Mouse (Mus musculus) forebrain, embryonic 13.5 days (tissue): ENCODE results near the gene Pelo. TPM values are rescaled to one million over a fixed set of nuclear protein-coding genes. Genes with fewer than 3 reads are reported as not detected.
A peak's percentile ranks its signal among the peaks of the same experiment; 100 is the strongest.

Experiments used
- ATAC-seq: fragments of 200-750 bp; cut with Nextera tagmentation; 2 replicates; pipeline ENCODE4 v1.8.0; 2017
- H3K27ac ChIP-seq: fragments of 300-500 bp; sonication (generic); 2 replicates; pipeline ENCODE4 v1.5.1; 2015; ENCODE audit warnings: inconsistent platforms, mild to moderate bottlenecking, moderate library complexity
- H3K27me3 ChIP-seq: fragments of 300-500 bp; sonication (generic); 2 replicates; pipeline ENCODE4 v1.6.1; 2015; ENCODE audit warnings: mild to moderate bottlenecking, inconsistent platforms
- H3K36me3 ChIP-seq: fragments of 300-500 bp; sonication (generic); 2 replicates; pipeline ENCODE4 v1.6.1; 2015; ENCODE audit warnings: mild to moderate bottlenecking, inconsistent platforms; ENCODE audit not compliant: poor library complexity, severe bottlenecking
- H3K4me1 ChIP-seq: fragments of 300-500 bp; sonication (generic); 2 replicates; pipeline ENCODE4 v1.6.1; 2015; ENCODE audit warnings: inconsistent platforms
- H3K4me2 ChIP-seq: fragments of 300-500 bp; sonication (generic); 2 replicates; pipeline ENCODE4 v1.6.1; 2015; ENCODE audit warnings: inconsistent platforms, mild to moderate bottlenecking, moderate library complexity
- H3K4me3 ChIP-seq: fragments of 300-500 bp; sonication (generic); 2 replicates; pipeline ENCODE4 v1.5.1; 2015; ENCODE audit warnings: mild to moderate bottlenecking, inconsistent platforms
- H3K9ac ChIP-seq: fragments of 300-500 bp; sonication (generic); 2 replicates; pipeline ENCODE4 v1.6.1; 2015; ENCODE audit warnings: mild to moderate bottlenecking, inconsistent platforms
- H3K9me3 ChIP-seq: fragments of 300-500 bp; sonication (generic); replicated peaks from 2 replicates; pipeline ENCODE4 v1.6.1; 2016; ENCODE audit warnings: inconsistent platforms
- WGBS: fragments of 180-500 bp; shearing (Covaris S2); methylation state at CpG from one replicate; pipeline ENCODE4 v1.1.7; 2015; 5-methylcytosine and 5-hydroxymethylcytosine counted together
- polyA plus RNA-seq: library from polyadenylated mRNA; unstranded; fragments of >200 nt; fragmentation: Nextera tagmentation; extraction: Ambion mirVana; gene quantifications from 2 replicates; pipeline ENCODE4 v1.2.1, GENCODE M21; 2015

Pelo gene
- 4.3 and 4.5 TPM in 2 replicates for polyA plus RNA-seq

DNA sequence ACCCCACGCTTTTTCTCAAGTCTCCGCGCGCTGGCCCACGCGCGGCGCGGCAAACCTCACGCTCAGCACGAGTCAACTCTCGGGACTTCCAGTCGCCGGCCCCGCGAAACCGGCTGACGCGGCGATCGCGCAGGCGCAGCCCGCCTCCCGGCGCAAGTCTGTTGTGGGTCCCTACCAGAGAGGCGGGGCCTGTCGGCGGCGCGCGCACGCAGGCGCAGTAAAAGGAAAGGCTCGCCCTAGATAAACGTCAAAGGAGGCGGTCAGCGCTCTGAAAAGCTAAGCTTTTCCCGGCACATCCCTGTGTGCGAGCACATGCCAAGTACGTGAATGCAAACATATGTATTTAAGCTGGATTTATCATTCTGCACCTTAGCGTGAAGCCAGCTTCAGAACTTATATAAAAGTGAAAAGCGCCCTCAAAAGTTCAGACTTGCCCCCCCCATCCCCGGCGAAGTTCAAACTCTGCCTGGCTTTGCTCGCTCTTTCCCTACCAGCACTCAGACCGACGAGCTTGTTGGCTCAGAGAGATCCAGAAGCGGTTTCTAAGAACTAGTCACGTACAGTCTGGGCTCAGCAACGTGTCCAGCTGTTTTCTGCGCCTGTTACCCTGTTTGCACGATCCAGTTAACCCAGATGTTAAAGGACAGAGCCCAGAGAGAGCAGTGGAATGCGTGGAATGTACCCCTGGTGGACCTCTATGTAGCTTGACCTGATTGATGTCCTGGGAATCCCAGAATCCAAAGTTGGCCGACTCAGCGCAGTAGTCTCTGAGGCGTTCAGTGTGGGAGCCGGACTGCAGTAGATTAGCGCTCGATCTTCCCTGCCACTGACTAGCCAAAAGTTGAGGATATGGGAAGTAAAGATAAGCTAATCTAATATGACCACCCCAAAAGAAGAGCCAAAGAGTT is at the start of gene Pelo:
Gene Pelo, minus strand, starts transcription at position 118 of the 908 bp plus-strand sequence.
- Histone ChIP-seq H3K27me3 (no peaks in the 10 kb centered on the region), H3K9me3 (peaks cover 4% of the 10 kb centered on the region; the same call in 1 of the 2 replicates), H3K4me1 (peaks cover 22% of the 10 kb centered on the region), H3K4me2 (peak within 1 kb of the TSS; percentile 95), H3K36me3 (peaks cover 29% of the 10 kb centered on the region), H3K27ac (peak within 1 kb of the TSS; percentile 40; the same call in 1 of the 2 replicates), H3K9ac (peak within 1 kb of the TSS; percentile 79), H3K4me3 (peak within 1 kb of the TSS; percentile 64)
- ATAC-seq: peak; percentile 97
- under 1% methylated on average over 60 of the region's 60 CpGs for WGBS

DNA sequence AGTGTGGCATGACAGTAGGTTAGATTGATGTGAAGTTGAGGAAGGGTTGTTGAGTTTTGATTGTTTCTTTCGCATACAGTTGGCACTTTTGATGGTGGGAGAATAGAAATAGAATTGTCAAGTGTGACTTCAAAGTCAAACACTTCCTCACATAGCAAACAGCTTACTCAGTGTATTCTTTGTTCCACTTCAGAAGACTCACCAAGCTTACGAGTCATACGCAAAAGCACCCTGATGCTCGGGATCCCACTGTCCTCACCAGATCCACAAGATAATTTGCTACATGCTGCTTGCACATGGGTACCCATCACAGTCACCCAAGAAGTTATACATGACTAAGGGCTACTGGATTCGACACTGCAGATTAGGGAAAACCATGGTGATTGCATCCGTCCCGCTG is 48.5 kb upstream of the Pelo start:
- Histone ChIP-seq H3K4me1 (no peaks in the 10 kb centered on the region), H3K4me3 (no peak overlapping the region), H3K4me2 (no peak overlapping the region), H3K27me3 (no peaks in the 10 kb centered on the region), H3K36me3 (no peaks in the 10 kb centered on the region), H3K9ac (no peak overlapping the region), H3K9me3 (no peaks in the 10 kb centered on the region), H3K27ac (no peak overlapping the region)
- ATAC-seq: no peak
- WGBS: 91% methylated on average over 7 of the region's 7 CpGs

GRCm38 (mm10) chr13:115136761-115137160 is 46.8 kb upstream of the Pelo start:
- no peak for ATAC-seq
- 88% methylated on average over 3 of the region's 3 CpGs for WGBS
- H3K36me3 ChIP-seq: no peaks in the 10 kb centered on the region
- no peaks in the 10 kb centered on the region for H3K27me3 ChIP-seq
- H3K4me3 ChIP-seq: no peak overlapping the region
- no peak overlapping the region for H3K27ac ChIP-seq
- H3K4me1 ChIP-seq: no peaks in the 10 kb centered on the region
- H3K4me2 ChIP-seq: no peak overlapping the region
- H3K9ac ChIP-seq: no peak overlapping the region
- no peaks in the 10 kb centered on the region for H3K9me3 ChIP-seq

GRCm38 (mm10) chr13:115132435-115132834 is 42.4 kb upstream of the Pelo start:
- H3K4me2 ChIP-seq: no peak overlapping the region
- H3K4me3 ChIP-seq: no peak overlapping the region
- ATAC-seq: no peak
- WGBS: 49% methylated on average over 5 of the region's 5 CpGs
- H3K27ac ChIP-seq: no peak overlapping the region
- H3K9me3 ChIP-seq: no peaks in the 10 kb centered on the region
- H3K9ac ChIP-seq: no peak overlapping the region
- no peaks in the 10 kb centered on the region for H3K4me1 ChIP-seq
- H3K27me3 ChIP-seq: no peaks in the 10 kb centered on the region
- no peaks in the 10 kb centered on the region for H3K36me3 ChIP-seq

GRCm38 (mm10) chr13:115131381-115131780 is 41.4 kb upstream of the Pelo start:
- H3K4me1 ChIP-seq: no peaks in the 10 kb centered on the region
- no peak overlapping the region for H3K27ac ChIP-seq
- no peaks in the 10 kb centered on the region for H3K27me3 ChIP-seq
- WGBS: 69% methylated on average over 3 of the region's 3 CpGs
- H3K4me3 ChIP-seq: no peak overlapping the region
- no peak overlapping the region for H3K9ac ChIP-seq
- H3K9me3 ChIP-seq: no peaks in the 10 kb centered on the region
- H3K4me2 ChIP-seq: no peak overlapping the region
- H3K36me3 ChIP-seq: no peaks in the 10 kb centered on the region
- ATAC-seq: no peak

DNA sequence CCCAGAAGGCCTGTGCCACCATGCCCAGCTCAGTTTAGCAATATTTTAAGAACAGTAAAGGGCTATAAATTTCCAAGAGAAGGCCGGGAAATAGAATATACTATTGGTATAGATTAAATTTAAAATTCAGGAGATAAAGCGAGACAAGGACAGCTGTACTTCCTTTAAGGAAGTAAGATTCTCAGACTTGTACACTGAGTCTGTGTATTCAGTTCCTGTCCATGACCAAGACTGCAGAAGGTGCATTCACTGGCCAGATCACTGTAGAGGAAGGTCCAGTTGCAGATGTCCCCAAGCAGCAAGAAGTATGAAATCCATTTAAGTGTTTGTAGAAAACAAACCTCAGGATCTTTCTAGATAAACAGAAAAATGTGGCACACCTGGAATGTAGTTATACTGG is 40.0 kb upstream of the Pelo start:
- Histone ChIP-seq H3K4me1 (no peaks in the 10 kb centered on the region), H3K27me3 (no peaks in the 10 kb centered on the region), H3K36me3 (no peaks in the 10 kb centered on the region), H3K27ac (no peak overlapping the region), H3K9ac (no peak overlapping the region), H3K9me3 (no peaks in the 10 kb centered on the region), H3K4me3 (no peak overlapping the region), H3K4me2 (no peak overlapping the region)
- no peak for ATAC-seq
- WGBS: 94% methylated on average over 2 of the region's 2 CpGs

- H3K9ac ChIP-seq: no peak overlapping the region
- ATAC-seq: no peak
- no peaks in the 10 kb centered on the region for H3K27me3 ChIP-seq
- no peak overlapping the region for H3K4me3 ChIP-seq
- 63% methylated on average over 1 of the region's 1 CpGs for WGBS
- H3K9me3 ChIP-seq: no peaks in the 10 kb centered on the region
- H3K27ac ChIP-seq: no peak overlapping the region
- no peaks in the 10 kb centered on the region for H3K4me1 ChIP-seq
- H3K4me2 ChIP-seq: no peak overlapping the region
- H3K36me3 ChIP-seq: no peaks in the 10 kb centered on the region
These were observed 37.8 kb upstream of the Pelo start for GRCm38 (mm10) chr13:115127826-115128225.

DNA sequence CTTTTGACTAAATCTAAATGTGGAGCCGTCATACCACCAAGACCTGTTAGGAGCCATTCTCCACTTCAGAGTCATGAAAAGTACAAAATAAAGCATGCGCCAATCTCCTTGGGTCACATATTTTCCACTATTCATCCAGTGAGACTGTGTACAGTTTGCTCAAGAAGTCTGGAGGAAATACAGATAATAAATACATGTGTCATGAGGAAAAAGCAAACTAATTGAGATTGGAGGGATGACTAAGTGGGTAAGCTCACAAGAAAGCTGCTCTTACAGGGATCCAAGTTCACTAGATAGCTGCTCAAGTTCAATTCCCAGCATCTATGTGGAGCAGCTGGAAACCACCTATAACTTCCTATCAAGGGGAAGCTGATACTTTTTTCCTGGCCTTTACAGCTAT is 36.5 kb upstream of the Pelo start:
- H3K4me1 ChIP-seq: no peaks in the 10 kb centered on the region
- H3K9me3 ChIP-seq: no peaks in the 10 kb centered on the region
- H3K4me2 ChIP-seq: no peak overlapping the region
- H3K36me3 ChIP-seq: no peaks in the 10 kb centered on the region
- 93% methylated on average over 2 of the region's 2 CpGs for WGBS
- H3K4me3 ChIP-seq: no peak overlapping the region
- no peak for ATAC-seq
- H3K27me3 ChIP-seq: no peaks in the 10 kb centered on the region
- no peak overlapping the region for H3K27ac ChIP-seq
- H3K9ac ChIP-seq: no peak overlapping the region

DNA sequence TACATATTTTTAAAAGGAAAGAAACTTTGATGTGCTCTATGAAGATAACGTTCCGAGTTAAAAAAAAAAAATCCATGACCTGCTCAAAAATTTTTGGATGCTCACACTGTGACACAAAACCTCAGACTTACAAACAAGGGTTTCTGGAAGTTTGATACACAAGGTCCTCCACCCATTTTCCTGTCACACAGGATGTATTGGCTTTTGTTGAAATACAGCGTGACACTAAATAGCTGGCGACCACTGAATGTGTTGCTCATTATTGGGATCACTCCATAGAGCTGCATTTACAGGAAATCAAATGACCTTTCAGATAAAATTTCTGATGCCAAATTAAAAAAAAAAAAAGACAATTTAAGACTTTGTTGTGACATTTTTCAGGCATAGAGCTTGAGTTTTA is 35.1 kb upstream of the Pelo start:
- Histone ChIP-seq H3K9ac (no peak overlapping the region), H3K27me3 (no peaks in the 10 kb centered on the region), H3K36me3 (no peaks in the 10 kb centered on the region), H3K4me3 (no peak overlapping the region), H3K4me2 (no peak overlapping the region), H3K27ac (no peak overlapping the region), H3K9me3 (no peaks in the 10 kb centered on the region), H3K4me1 (no peaks in the 10 kb centered on the region)
- 86% methylated on average over 4 of the region's 4 CpGs for WGBS
- ATAC-seq: no peak

GRCm38 (mm10) chr13:115124521-115124920 is 34.5 kb upstream of the Pelo start:
- Histone ChIP-seq H3K27me3 (no peaks in the 10 kb centered on the region), H3K9ac (no peak overlapping the region), H3K27ac (no peak overlapping the region), H3K9me3 (no peaks in the 10 kb centered on the region), H3K4me3 (no peak overlapping the region), H3K4me2 (no peak overlapping the region), H3K4me1 (no peaks in the 10 kb centered on the region), H3K36me3 (no peaks in the 10 kb centered on the region)
- ATAC-seq: no peak
- WGBS: 80% methylated on average over 1 of the region's 1 CpGs

GRCm38 (mm10) chr13:115118756-115119155 is 28.8 kb upstream of the Pelo start:
- 63% methylated on average over 5 of the region's 5 CpGs for WGBS

GRCm38 (mm10) chr13:115118195-115118594 is 28.2 kb upstream of the Pelo start:
- no peak overlapping the region for H3K27ac ChIP-seq
- no peaks in the 10 kb centered on the region for H3K9me3 ChIP-seq
- 93% methylated on average over 3 of the region's 3 CpGs for WGBS

More at GRCm38 (mm10) chr13:115118756-115119155, 28.8 kb upstream of the Pelo start:
- ATAC-seq: no peak
- Histone ChIP-seq H3K4me1 (no peaks in the 10 kb centered on the region), H3K9ac (no peak overlapping the region), H3K4me2 (no peak overlapping the region), H3K36me3 (no peaks in the 10 kb centered on the region), H3K27ac (no peak overlapping the region), H3K27me3 (no peaks in the 10 kb centered on the region), H3K4me3 (no peak overlapping the region), H3K9me3 (no peaks in the 10 kb centered on the region)

More at GRCm38 (mm10) chr13:115118195-115118594, 28.2 kb upstream of the Pelo start:
- Histone ChIP-seq H3K27me3 (no peaks in the 10 kb centered on the region), H3K4me3 (no peak overlapping the region), H3K4me2 (no peak overlapping the region), H3K4me1 (no peaks in the 10 kb centered on the region), H3K9ac (no peak overlapping the region), H3K36me3 (no peaks in the 10 kb centered on the region)
- no peak for ATAC-seq
